Mouse (Mus musculus) telencephalon, adult 2 months (tissue): ENCODE measurements at regions not wholly inside any gene's neighbourhood (a gene's known extent, or its start where the extent isn't known, plus 50 kb on each side); places are given as distances from the start of the nearest gene placed in this dataset.
A peak's percentile ranks its signal among the peaks of the same experiment; 100 is the strongest.

Experiments
- DNase-seq: peaks from one replicate; pipeline ENCODE4 v3.0.0-alpha.2; 2011; ENCODE audit warnings: low read depth, low spot score

- DNase-seq = peak; percentile 43
These were observed 562.4 kb upstream of the Atp10a start for GRCm38 (mm10) chr7:58093523-58093922.

- DNase-seq = no peak
These were observed 569.0 kb upstream of the Gabra5 start for GRCm38 (mm10) chr7:58078825-58079224.

GRCm38 (mm10) chr7:58032975-58033374 lies 523.1 kb upstream of the Gabra5 start:
- no peak for DNase-seq

- DNase-seq = peak; percentile 69
These were observed 522.3 kb upstream of the Gabra5 start for GRCm38 (mm10) chr7:58032111-58032510.

- peak; percentile 62 for DNase-seq
These were observed 482.8 kb upstream of the Gabra5 start for GRCm38 (mm10) chr7:57992406-57993223.

- DNase-seq = no peak
These were observed 473.3 kb upstream of the Gabra5 start for GRCm38 (mm10) chr7:57983192-57983591.

- DNase-seq = no peak
These were observed 456.4 kb upstream of the Gabra5 start for GRCm38 (mm10) chr7:57966216-57966615.

GRCm38 (mm10) chr7:57958871-57959270 lies 449.0 kb upstream of the Gabra5 start:
- no peak for DNase-seq
